Mouse (Mus musculus) E14TG2a.4 (cell line): ENCODE data around the gene Lztfl1.

Experiments used
- CTCF ChIP-seq: conservative IDR thresholded peaks from 2 replicates; pipeline ENCODE4 v1.5.1; 2014; ENCODE audit warnings: low read length
- NANOG ChIP-seq: IDR thresholded peaks from 2 replicates; pipeline ENCODE4 v1.6.1; 2014; ENCODE audit warnings: borderline replicate concordance, low read length, mixed read lengths

- TF ChIP-seq CTCF (no peak), NANOG (no peak)
Measured at GRCm38 (mm10) chr9:123651369-123651768, 66.1 kb downstream of the Lztfl1 start.
